Mouse (Mus musculus) midbrain, embryonic 14.5 days (tissue): ENCODE data around the gene Irak1. TPM values are rescaled to one million over a fixed set of nuclear protein-coding genes. Genes with fewer than 3 reads are reported as not detected.

Experiments used
- ATAC-seq: fragments of 200-750 bp; cut with Nextera tagmentation; 2 replicates; pipeline ENCODE4 v1.8.0; 2017; ENCODE audit warnings: moderate number of reproducible peaks, moderate library complexity; ENCODE audit not compliant: low FRiP score, low TSS enrichment
- DNase-seq: peaks from one replicate; pipeline ENCODE4 v3.0.0-alpha.2; 2015
- H3K27ac ChIP-seq: fragments of 300-500 bp; sonication (generic); replicated peaks from 2 replicates; pipeline ENCODE4 v1.5.1; 2014; ENCODE audit warnings: mild to moderate bottlenecking, low read depth, low read length, moderate library complexity
- H3K27me3 ChIP-seq: fragments of 300-500 bp; sonication (generic); 2 replicates; pipeline ENCODE4 v1.6.1; 2014; ENCODE audit warnings: low read length, control low read depth, mixed read lengths; ENCODE audit not compliant: control insufficient read depth, insufficient read depth
- H3K36me3 ChIP-seq: fragments of 300-500 bp; sonication (generic); 2 replicates; pipeline ENCODE4 v1.6.1; 2014; ENCODE audit warnings: low read length, control low read depth; ENCODE audit not compliant: control insufficient read depth, insufficient read depth
- H3K4me1 ChIP-seq: fragments of 300-500 bp; sonication (generic); 2 replicates; pipeline ENCODE4 v1.6.1; 2014; ENCODE audit warnings: mild to moderate bottlenecking, antibody characterized with exemption, low read length, control low read depth; ENCODE audit not compliant: control insufficient read depth, insufficient read depth
- H3K4me2 ChIP-seq: fragments of 300-500 bp; sonication (generic); 2 replicates; pipeline ENCODE4 v1.6.1; 2014; ENCODE audit warnings: mild to moderate bottlenecking, low read length, moderate library complexity
- H3K4me3 ChIP-seq: fragments of 300-500 bp; sonication (generic); replicated peaks from 2 replicates; pipeline ENCODE4 v1.5.1; 2014; ENCODE audit warnings: low read depth, low read length
- H3K9ac ChIP-seq: fragments of 300-500 bp; sonication (generic); replicated peaks from 2 replicates; pipeline ENCODE4 v1.6.1; 2014; ENCODE audit warnings: mild to moderate bottlenecking, low read length, moderate library complexity
- H3K9me3 ChIP-seq: fragments of 300-500 bp; sonication (generic); 2 replicates; pipeline ENCODE4 v1.6.1; 2016; ENCODE audit warnings: low read length, control low read depth, mixed read lengths; ENCODE audit not compliant: control insufficient read depth
- WGBS: fragments of 180-500 bp; shearing (Covaris S2); extraction: QIAGEN DNeasy Blood & Tissue Kit; methylation state at CpG from one replicate; pipeline ENCODE4 v1.1.7; 2014; 5-methylcytosine and 5-hydroxymethylcytosine counted together
- polyA plus RNA-seq: library from polyadenylated mRNA; unstranded; fragments of >200 nt; fragmentation: Nextera tagmentation; extraction: Ambion mirVana; gene quantifications from 2 replicates; pipeline ENCODE4 v1.2.1, GENCODE M21; 2014

Gene Irak1
- 24.5 and 28.6 TPM in 2 replicates for polyA plus RNA-seq

DNA sequence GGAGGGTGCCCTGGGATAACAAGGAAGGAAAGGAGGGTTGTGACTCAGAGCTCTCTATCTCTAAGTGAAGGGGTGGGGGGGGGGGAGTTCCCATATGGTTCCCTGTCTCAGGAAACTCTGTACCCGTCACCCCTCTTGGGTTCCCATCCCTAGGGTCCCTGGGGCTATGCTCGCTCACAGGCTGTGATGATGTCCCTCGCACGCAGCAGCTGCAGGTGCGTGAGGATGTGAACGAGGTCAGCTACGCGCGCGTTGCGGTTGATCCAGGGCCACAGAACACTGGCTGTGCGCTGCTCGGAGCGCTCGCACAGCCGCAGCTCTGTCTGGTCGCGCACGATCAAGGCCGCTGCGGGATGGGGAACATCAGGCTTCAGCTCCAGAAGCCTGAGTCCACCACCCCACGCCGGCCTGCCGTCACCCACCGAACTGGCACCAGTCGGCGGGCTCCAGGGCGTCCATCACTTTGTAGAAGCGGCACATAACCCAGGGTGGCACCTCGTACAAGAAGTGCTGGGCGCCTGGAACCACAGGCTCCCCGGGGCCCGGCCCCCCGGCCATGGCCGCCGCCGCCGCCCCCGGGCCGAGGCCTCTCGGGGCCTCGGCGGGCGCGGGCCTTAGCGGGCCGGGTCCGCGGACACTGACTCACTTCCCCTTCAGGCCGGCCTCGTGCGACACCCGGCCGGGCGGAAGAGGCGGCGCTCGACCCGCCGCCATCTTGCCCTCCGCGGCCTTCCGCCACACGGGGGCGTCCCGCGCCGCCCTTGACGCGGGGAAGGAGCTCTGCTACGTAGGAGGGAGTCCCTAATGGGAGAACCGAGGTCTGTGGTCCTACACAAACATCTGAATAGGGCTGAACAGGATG is at the start of gene Irak1:
TSS of gene Irak1 (minus strand) at position 731 of the 862 bp plus-strand sequence.
- Histone ChIP-seq H3K9me3 (no peaks in the 10 kb centered on the region), H3K27ac (peak within 1 kb of the TSS; percentile 86), H3K27me3 (no peaks in the 10 kb centered on the region), H3K4me3 (peak within 1 kb of the TSS; percentile 54), H3K9ac (peak within 1 kb of the TSS; percentile 70), H3K4me1 (no peaks in the 10 kb centered on the region), H3K4me2 (peak within 1 kb of the TSS; percentile 60), H3K36me3 (0 out of 2 replicates have a peak, but pooled peaks cover 5% of the 10 kb centered on the region)
- peak; percentile 86 for DNase-seq
- ATAC-seq, result peak; percentile 86
- WGBS, result 22% methylated on average over 61 of the region's 72 CpGs

- no peak overlapping the region for H3K4me3 ChIP-seq
These were observed 47.1 kb upstream of the Irak1 start for GRCm38 (mm10) chrX:74070794-74071193.

DNA sequence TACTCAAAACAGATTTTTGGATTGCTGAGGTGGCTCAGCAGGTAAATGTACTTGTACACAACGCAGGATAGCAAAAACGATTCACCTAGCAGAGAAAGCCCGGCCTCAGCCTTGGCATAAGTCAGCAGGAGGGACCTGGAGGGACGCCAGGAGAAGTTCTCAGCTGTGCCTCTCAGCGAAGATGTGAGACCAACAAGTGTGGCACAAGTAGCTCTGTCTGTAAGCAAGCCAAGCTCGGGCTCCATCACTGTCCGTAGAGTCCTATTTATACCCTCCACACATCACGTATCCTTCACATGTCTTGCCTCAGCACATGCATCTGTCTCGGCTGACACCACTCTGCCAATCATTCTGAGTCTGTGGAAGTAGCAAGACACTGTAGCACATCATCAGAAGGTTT is 44.2 kb upstream of the Irak1 start:
- H3K27ac ChIP-seq, result no peak overlapping the region
- DNase-seq (no peak), ATAC-seq (no peak)
- WGBS, result 86% methylated on average over 9 of the region's 9 CpGs
- no peaks in the 10 kb centered on the region for H3K4me1 ChIP-seq
- no peak overlapping the region for H3K4me2 ChIP-seq
- H3K9me3 ChIP-seq, result no peaks in the 10 kb centered on the region
- no peaks in the 10 kb centered on the region for H3K36me3 ChIP-seq
- H3K4me3 ChIP-seq, result no peak overlapping the region
- H3K27me3 ChIP-seq, result no peaks in the 10 kb centered on the region
- H3K9ac ChIP-seq, result no peak overlapping the region

More at GRCm38 (mm10) chrX:74070794-74071193, 47.1 kb upstream of the Irak1 start:
- H3K4me2 ChIP-seq, result no peak overlapping the region
- ATAC-seq (no peak), DNase-seq (no peak)
- no peaks in the 10 kb centered on the region for H3K9me3 ChIP-seq
- H3K27me3 ChIP-seq, result no peaks in the 10 kb centered on the region
- H3K36me3 ChIP-seq, result 0 out of 2 replicates have a peak, but pooled peaks cover 2% of the 10 kb centered on the region
- H3K9ac ChIP-seq, result no peak overlapping the region
- no peaks in the 10 kb centered on the region for H3K4me1 ChIP-seq
- no peak overlapping the region for H3K27ac ChIP-seq

DNA sequence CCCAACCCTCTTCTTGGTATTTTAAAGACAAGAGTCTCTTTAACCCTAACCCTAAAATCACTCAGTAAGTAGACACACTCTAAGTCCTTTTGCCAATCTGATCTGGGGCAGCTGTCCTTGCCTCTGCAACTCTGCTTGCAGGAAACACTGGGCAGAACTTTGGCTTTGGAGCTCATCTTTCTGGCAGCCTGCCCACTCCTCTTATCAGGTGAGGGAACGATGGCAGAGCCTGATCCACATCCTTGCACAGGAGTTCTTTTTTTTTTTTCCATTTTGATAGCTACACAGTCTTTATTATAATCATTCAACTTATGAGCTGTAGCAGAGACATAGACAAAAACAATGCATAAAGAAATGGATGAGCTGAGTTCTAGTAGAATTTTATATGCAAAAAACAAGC is 21.4 kb upstream of the Irak1 start:
- 79% methylated on average over 1 of the region's 1 CpGs for WGBS
- Histone ChIP-seq H3K4me3 (no peak overlapping the region), H3K4me2 (no peak overlapping the region), H3K27me3 (no peaks in the 10 kb centered on the region), H3K36me3 (no peaks in the 10 kb centered on the region), H3K27ac (no peak overlapping the region), H3K4me1 (no peaks in the 10 kb centered on the region), H3K9ac (no peak overlapping the region), H3K9me3 (no peaks in the 10 kb centered on the region)
- no peak for DNase-seq
- ATAC-seq, result no peak

DNA sequence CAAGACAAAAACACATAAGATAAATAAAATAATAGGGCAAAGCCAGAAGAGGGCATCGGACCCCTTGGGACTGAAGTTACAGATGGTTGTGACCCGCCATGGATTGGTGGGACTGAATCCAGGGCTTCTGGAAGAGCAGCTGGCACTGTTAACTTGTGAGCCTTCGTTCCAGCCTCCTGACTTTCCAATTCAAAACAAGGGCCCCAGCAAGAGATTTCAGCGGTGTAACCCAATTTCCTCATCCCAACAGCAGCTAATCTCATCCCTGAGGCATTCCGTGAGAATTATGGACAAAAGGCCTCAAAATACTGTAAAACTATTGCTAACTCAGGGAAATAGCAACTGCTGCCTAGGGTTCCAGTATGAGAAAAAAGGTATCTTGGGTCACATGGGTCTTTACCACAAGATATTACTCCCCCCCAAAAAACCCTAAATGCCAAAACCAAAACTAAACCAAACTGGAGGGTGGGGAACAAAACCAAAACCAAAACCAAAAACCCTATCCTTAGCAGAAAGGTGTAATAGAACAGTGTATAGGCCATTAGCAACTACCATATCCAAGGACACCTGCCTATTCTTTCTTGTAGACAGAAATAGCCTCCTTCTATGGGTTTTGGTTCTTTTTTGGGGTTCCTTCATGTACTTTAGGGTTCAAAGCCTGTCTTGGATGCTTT is 14.1 kb upstream of the Irak1 start:
- Histone ChIP-seq H3K36me3 (peaks cover 33% of the 10 kb centered on the region), H3K9me3 (no peaks in the 10 kb centered on the region), H3K4me3 (no peak overlapping the region), H3K4me2 (no peak overlapping the region), H3K27me3 (no peaks in the 10 kb centered on the region), H3K27ac (no peak overlapping the region), H3K9ac (no peak overlapping the region), H3K4me1 (no peaks in the 10 kb centered on the region)
- DNase-seq (no peak), ATAC-seq (no peak)
- WGBS, result 78% methylated on average over 5 of the region's 5 CpGs

DNA sequence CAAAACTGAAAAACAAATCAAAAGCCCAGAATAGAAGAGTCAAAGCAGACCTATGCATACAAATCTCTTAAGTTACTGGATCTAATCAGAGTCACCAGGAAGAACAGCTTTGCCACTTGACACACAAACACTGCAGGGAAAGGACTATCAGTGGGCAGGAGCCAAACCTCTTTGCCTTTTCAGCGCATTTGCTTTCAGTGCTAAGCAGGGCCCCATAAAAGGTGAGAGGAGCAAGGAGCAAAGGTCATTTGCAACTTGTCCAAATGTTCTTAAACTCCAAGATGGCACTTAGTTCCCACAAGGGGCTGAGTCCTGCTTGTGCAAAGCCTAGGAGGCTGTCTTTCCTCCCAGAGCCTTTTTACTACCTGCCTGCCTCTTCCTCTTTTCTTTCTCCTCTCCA is 6.3 kb upstream of the Irak1 start:
- H3K27me3 ChIP-seq, result no peaks in the 10 kb centered on the region

DNA sequence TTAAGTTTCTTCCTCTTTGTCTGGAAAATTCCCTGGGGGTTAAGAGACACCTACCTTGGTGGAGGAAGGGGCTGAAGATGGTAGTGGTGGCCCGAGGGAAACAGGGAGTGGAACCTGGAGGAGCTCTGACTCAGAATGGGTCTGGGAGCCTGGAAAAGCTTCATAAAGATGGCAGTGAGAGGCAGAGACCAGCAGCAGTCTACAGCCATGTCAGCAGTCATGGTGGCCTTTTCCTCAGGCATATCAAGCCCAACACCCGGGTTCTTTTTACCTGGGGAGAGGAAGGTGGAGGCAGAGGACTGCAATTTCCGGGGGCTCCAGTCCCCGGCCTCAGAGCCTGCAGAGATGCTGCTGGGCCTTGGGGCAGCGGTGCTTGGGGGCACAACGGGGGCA is 927 bp downstream of the Irak1 start:
- WGBS, result 28% methylated on average over 6 of the region's 6 CpGs
- peak overlapping the region; percentile 70 for H3K9ac ChIP-seq
- H3K27ac ChIP-seq, result peak overlapping the region; percentile 86
- H3K4me1 ChIP-seq, result no peaks in the 10 kb centered on the region
- H3K9me3 ChIP-seq, result no peaks in the 10 kb centered on the region
- H3K36me3 ChIP-seq, result peaks cover 11% of the 10 kb centered on the region; the same call in 1 of the 2 replicates
- peak overlapping the region; percentile 54 for H3K4me3 ChIP-seq
- ATAC-seq (no peak), DNase-seq (peak; percentile 11)
- H3K4me2 ChIP-seq, result peak overlapping the region; percentile 60
- no peaks in the 10 kb centered on the region for H3K27me3 ChIP-seq

More for the DNA sequence above, 6.3 kb upstream of the Irak1 start:
- Histone ChIP-seq H3K4me1 (no peaks in the 10 kb centered on the region), H3K36me3 (peaks cover 11% of the 10 kb centered on the region), H3K27ac (no peak overlapping the region), H3K9me3 (no peaks in the 10 kb centered on the region), H3K4me3 (no peak overlapping the region), H3K9ac (no peak overlapping the region), H3K4me2 (no peak overlapping the region)
- no peak for DNase-seq
- ATAC-seq, result no peak
- WGBS, result 75% methylated on average over 1 of the region's 1 CpGs

DNA sequence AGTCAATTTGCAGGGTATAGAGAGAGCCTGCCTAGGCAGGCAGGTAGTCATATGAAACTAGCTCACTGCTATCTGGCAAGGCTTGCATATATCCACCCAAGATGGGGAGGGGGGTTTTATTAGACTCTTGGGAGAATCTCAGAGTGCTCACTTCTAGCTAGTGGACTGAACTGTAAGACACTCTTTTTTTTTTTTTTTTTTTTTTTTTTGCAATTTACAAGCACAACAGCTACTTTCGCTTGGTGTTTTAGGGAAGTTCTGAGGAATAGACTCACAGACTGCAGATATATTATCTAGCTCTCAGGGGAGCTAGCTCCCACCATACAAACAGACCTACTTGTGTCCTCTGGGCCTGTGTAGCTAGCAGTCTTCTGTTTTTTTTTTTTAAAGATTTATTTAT is 9.1 kb downstream of the Irak1 start:
- Histone ChIP-seq H3K27me3 (no peaks in the 10 kb centered on the region), H3K4me1 (no peaks in the 10 kb centered on the region), H3K9ac (no peak overlapping the region), H3K36me3 (peaks cover 19% of the 10 kb centered on the region; the same call in 1 of the 2 replicates), H3K27ac (no peak overlapping the region), H3K4me2 (no peak overlapping the region), H3K4me3 (no peak overlapping the region), H3K9me3 (no peaks in the 10 kb centered on the region)
- WGBS, result 80% methylated on average over 1 of the region's 1 CpGs
- ATAC-seq (no peak), DNase-seq (no peak)
